Mouse (Mus musculus): ENCODE measurements around the gene Psmc1. TPM values are rescaled to one million over a fixed set of nuclear protein-coding genes. Genes with fewer than 3 reads are reported as not detected.

The Psmc1 gene
- polyA plus RNA-seq, 1 experiment from 2014 or later: 239 TPM

GRCm38 (mm10) chr12:100164991-100165500 lies 55.1 kb downstream of the Psmc1 start:
- Histone ChIP-seq H3K9ac (ENCODE audit: low read depth, low read length) (no peak overlapping the region), H3K4me3 (ENCODE audit: low read length) (no peak overlapping the region), H3K36me3 (ENCODE audit: control insufficient read depth, insufficient read depth, low read length) (no peaks in the 10 kb centered on the region), H3K27ac (ENCODE audit: low read length) (no peak overlapping the region), H3K27me3 (replicated peaks; ENCODE audit: control insufficient read depth, insufficient read depth, low read length) (no peaks in the 10 kb centered on the region), H3K4me2 (ENCODE audit: low read depth, low read length) (no peak overlapping the region), H3K4me1 (ENCODE audit: control insufficient read depth, insufficient read depth, low read length) (peaks cover 4% of the 10 kb centered on the region; the same call in 1 of the 2 replicates), H3K9me3 (ENCODE audit: control insufficient read depth, low read length) (no peaks in the 10 kb centered on the region)
- WGBS: 72% methylated on average over 7 of the region's 7 CpGs
- no peak for ATAC-seq

GRCm38 (mm10) chr12:100166177-100166576 lies 56.2 kb downstream of the Psmc1 start:
- Histone ChIP-seq H3K27me3 (replicated peaks; ENCODE audit: control insufficient read depth, insufficient read depth, low read length) (no peaks in the 10 kb centered on the region), H3K9me3 (ENCODE audit: control insufficient read depth, low read length) (no peaks in the 10 kb centered on the region), H3K27ac (ENCODE audit: low read length) (no peak overlapping the region), H3K4me1 (ENCODE audit: control insufficient read depth, insufficient read depth, low read length) (peaks cover 4% of the 10 kb centered on the region; the same call in 1 of the 2 replicates), H3K36me3 (ENCODE audit: control insufficient read depth, insufficient read depth, low read length) (no peaks in the 10 kb centered on the region), H3K9ac (ENCODE audit: low read depth, low read length) (no peak overlapping the region), H3K4me3 (ENCODE audit: low read length) (no peak overlapping the region), H3K4me2 (ENCODE audit: low read depth, low read length) (no peak overlapping the region)
- WGBS: 24% methylated on average over 3 of the region's 3 CpGs
- ATAC-seq: no peak

DNA sequence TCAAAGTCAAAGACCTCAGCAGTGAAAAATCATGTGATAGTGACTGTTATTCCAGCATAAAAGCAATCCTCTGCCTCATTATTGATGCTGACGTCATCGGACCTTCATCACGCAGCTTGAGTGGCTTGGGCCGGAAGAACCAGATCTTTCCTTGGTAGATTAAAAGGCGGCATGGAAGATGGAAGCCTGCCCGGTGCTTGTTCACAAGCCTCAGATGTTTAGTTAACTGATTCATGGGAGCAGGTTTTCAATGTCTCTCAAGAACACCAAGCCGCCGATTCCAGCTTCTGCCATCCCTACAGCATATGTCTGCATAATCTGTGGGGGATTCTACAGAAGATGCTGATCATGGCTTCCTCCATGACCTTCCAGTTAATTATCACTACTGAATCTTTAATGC lies 57.0 kb downstream of the Psmc1 start:
- WGBS: 85% methylated on average over 8 of the region's 8 CpGs
- Histone ChIP-seq H3K36me3 (ENCODE audit: control insufficient read depth, insufficient read depth, low read length) (no peaks in the 10 kb centered on the region), H3K4me2 (ENCODE audit: low read depth, low read length) (no peak overlapping the region), H3K27ac (ENCODE audit: low read length) (no peak overlapping the region), H3K9me3 (ENCODE audit: control insufficient read depth, low read length) (no peaks in the 10 kb centered on the region), H3K9ac (ENCODE audit: low read depth, low read length) (no peak overlapping the region), H3K27me3 (replicated peaks; ENCODE audit: control insufficient read depth, insufficient read depth, low read length) (no peaks in the 10 kb centered on the region), H3K4me3 (ENCODE audit: low read length) (no peak overlapping the region), H3K4me1 (ENCODE audit: control insufficient read depth, insufficient read depth, low read length) (peaks cover 4% of the 10 kb centered on the region; the same call in 1 of the 2 replicates)
- ATAC-seq: no peak

- Histone ChIP-seq H3K4me3 (ENCODE audit: low read length) (no peak overlapping the region), H3K27ac (ENCODE audit: low read length) (no peak overlapping the region), H3K4me2 (ENCODE audit: low read depth, low read length) (no peak overlapping the region), H3K36me3 (ENCODE audit: control insufficient read depth, insufficient read depth, low read length) (no peaks in the 10 kb centered on the region), H3K9ac (ENCODE audit: low read depth, low read length) (no peak overlapping the region), H3K9me3 (ENCODE audit: control insufficient read depth, low read length) (no peaks in the 10 kb centered on the region), H3K27me3 (replicated peaks; ENCODE audit: control insufficient read depth, insufficient read depth, low read length) (no peaks in the 10 kb centered on the region), H3K4me1 (ENCODE audit: control insufficient read depth, insufficient read depth, low read length) (peaks cover 4% of the 10 kb centered on the region; the same call in 1 of the 2 replicates)
- 84% methylated on average over 1 of the region's 1 CpGs for WGBS
- no peak for ATAC-seq
Observed at GRCm38 (mm10) chr12:100167502-100167901, 57.5 kb downstream of the Psmc1 start.

GRCm38 (mm10) chr12:100167931-100168871 lies 58.2 kb downstream of the Psmc1 start:
- Histone ChIP-seq H3K27me3 (replicated peaks; ENCODE audit: control insufficient read depth, insufficient read depth, low read length) (no peaks in the 10 kb centered on the region), H3K9ac (ENCODE audit: low read depth, low read length) (peak overlapping the region; percentile 61), H3K4me2 (ENCODE audit: low read depth, low read length) (peak overlapping the region; percentile 67), H3K4me3 (ENCODE audit: low read length) (peak overlapping the region; percentile 28), H3K27ac (ENCODE audit: low read length) (peak overlapping the region; percentile 10; the same call in 1 of the 2 replicates), H3K36me3 (ENCODE audit: control insufficient read depth, insufficient read depth, low read length) (no peaks in the 10 kb centered on the region), H3K4me1 (ENCODE audit: control insufficient read depth, insufficient read depth, low read length) (peaks cover 4% of the 10 kb centered on the region; the same call in 1 of the 2 replicates), H3K9me3 (ENCODE audit: control insufficient read depth, low read length) (no peaks in the 10 kb centered on the region)
- 14% methylated on average over 24 of the region's 28 CpGs for WGBS
- ATAC-seq: peak; percentile 78

DNA sequence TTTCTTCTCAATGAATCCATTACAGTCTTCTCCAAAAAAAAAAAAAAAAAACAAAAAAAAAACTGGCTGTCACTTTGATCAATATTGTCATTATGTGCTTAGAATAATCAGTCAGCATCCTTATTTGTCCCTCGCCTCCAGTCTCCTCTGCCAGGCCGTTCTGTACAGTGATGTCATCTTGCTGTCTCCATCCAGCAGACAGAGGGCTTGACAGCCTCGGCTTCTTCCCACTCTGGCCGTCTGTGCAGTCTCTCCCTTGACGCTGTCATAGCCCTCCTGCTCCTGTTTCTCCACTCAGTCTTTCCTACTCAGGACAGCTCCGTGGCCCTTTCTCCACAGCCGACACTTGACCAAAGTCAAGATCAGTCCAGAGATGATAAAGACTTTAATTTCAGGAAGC lies 62.5 kb downstream of the Psmc1 start:
- no peak overlapping the region for H3K4me3 ChIP-seq (ENCODE audit: low read length)
- no peak overlapping the region for H3K27ac ChIP-seq (ENCODE audit: low read length)
- no peak overlapping the region for H3K9ac ChIP-seq (ENCODE audit: low read depth, low read length)
- H3K27me3 ChIP-seq (replicated peaks; ENCODE audit: control insufficient read depth, insufficient read depth, low read length): no peaks in the 10 kb centered on the region
- no peaks in the 10 kb centered on the region for H3K9me3 ChIP-seq (ENCODE audit: control insufficient read depth, low read length)
- H3K4me2 ChIP-seq (ENCODE audit: low read depth, low read length): no peak overlapping the region
- peaks cover 4% of the 10 kb centered on the region; the same call in 1 of the 2 replicates for H3K4me1 ChIP-seq (ENCODE audit: control insufficient read depth, insufficient read depth, low read length)
- no peaks in the 10 kb centered on the region for H3K36me3 ChIP-seq (ENCODE audit: control insufficient read depth, insufficient read depth, low read length)
- whole genome bisulfite sequencing: 64% methylated on average over 7 of the region's 7 CpGs
- no peak for ATAC-seq

Other genes with a start within 250 kb of the Psmc1 start
- 7.9 and 9.7 TPM in 2 replicates for gene Efcab11, start 225.7 kb upstream of the Psmc1 start, polyA plus RNA-seq (2015; fragmentation: Nextera tagmentation; extraction: Ambion mirVana)
- 39.0 and 43.9 TPM in 2 replicates for gene Tdp1, start 225.6 kb upstream of the Psmc1 start, polyA plus RNA-seq (2015; fragmentation: Nextera tagmentation; extraction: Ambion mirVana)
- 0.64 TPM in 2 replicates for gene Kcnk13, start 145.7 kb upstream of the Psmc1 start, polyA plus RNA-seq (2015; fragmentation: Nextera tagmentation; extraction: Ambion mirVana)
- 7.9 and 9.0 TPM in 2 replicates for gene Nrde2, start 49.5 kb downstream of the Psmc1 start, polyA plus RNA-seq (2015; fragmentation: Nextera tagmentation; extraction: Ambion mirVana)
- 2,576 and 2,612 TPM in 2 replicates for gene Calm1, start 89.3 kb downstream of the Psmc1 start, polyA plus RNA-seq (2015; fragmentation: Nextera tagmentation; extraction: Ambion mirVana)